Mouse (Mus musculus) skeletal muscle tissue, adult 2 months (tissue): ENCODE data around the gene Arhgap10.

ENCODE experiments used
- DNase-seq: peaks from one replicate; pipeline ENCODE4 v3.0.0-alpha.2; 2012; ENCODE audit warnings: low read depth, low spot score

Arhgap10 gene

DNA sequence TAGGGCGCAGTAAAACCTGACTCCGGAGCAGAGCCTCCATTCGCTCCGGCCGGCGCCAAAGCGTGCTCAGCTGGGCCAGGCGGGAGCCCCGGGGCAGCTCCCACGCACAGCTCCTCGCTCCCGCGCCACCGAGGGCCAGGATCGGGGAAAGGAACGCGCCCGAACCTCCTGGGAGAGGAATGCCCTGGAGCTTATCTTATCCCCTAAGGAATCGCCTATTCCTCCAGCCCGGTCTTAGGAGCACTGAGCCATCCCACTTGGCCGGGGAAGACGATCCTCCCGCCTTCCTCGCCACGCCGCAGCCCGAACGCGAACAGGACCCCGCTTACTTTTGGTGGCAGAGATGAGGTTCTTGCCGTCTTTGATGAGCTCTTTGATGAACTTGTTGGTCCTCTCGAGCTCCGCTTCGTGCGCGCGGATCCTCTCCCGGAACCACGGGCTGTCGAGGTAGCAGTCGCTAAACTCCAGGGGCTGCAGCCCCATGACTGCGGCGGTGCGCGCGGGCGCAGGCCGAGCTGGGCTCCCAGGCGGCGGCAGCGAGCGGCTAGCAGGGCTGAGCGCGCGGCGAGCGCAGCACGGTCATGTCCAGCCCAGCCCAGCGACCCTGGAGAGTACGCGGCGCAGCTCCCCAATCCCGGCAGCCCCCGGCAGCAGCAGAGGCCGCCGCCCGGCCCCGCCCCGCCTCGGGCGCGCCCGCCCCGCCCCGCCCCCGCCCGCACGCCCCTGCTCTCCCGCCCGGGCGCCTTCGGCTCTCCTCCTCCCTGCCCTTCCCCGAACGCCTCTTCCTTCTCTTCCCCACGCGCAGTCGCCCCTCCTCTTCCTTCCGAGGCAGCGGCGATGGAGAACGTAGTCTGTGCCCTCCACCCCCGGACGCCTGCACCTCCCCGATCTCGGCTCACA, at the start of gene Arhgap10:
Arhgap10 (minus strand) TSS at position 653 of the 900 bp plus-strand sequence.
- DNase-seq, result peak; percentile 77

- DNase-seq, result no peak
Observed at GRCm38 (mm10) chr8:77561441-77561840, 43.7 kb upstream of the Arhgap10 start.

GRCm38 (mm10) chr8:77552491-77552890, 34.7 kb upstream of the Arhgap10 start:
- no peak for DNase-seq

DNA sequence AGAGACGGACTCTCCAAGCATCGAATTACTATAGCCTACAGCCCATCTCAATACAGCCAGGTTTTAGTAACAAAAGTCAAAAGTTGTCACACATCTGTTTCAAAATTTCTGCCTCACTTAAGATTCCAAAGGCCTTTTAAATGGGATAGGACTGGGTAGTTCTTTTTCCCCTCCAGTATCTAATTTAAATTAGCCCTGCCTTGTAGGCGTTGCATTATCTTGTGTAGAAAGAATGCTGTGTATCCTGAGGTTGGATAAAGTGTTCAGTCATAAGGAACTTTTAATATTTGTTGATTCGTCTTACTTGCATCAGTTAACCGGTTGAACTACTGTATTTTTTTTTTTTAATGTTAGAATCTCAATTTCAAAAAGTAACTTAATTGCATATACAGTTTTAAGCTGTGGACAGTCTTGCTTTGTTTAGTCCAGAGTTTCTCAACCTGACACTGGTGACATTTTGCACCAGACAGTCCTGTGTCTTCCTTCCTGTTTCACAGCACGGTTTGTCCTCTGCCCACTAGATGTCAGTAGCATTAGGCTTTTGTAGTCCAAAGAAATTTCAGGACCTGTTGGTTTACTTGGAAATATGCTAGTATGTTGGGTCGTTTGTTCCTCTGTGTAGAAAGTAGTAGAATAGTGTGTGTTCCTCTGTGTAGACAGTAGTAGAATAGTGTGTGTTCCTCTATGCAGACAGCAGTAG, 32.3 kb upstream of the Arhgap10 start:
- DNase-seq, result peak; percentile 25

DNA sequence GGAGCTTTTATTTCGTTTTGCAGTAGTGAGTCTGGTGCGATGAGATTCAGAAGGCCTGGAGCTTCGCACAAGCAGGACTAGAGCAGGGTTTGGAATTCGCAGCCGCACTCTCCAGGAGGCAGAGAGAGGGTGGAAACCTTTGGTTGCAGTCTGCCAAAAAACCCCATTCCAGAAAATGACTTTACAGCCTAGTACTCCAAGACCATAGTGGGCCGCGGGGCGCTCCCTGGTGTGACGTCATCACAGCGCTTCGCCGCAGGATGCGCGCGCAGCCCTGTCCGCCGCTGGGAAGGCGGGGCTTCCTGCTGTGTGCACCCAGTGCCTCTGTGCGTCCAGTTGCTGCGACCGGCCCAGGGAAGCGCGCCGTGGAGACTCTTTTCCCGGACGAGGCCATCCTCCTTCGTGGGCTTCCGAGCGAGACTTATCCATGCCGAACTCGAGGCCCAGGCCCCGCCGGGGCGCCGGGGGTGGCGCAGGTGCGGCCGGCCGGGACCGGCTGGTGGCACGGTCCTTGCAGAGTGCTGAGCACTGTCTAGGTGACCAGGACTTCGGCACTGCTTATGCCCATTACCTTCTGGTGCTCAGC, 31.5 kb upstream of the Arhgap10 start, which contains the start of gene Prmt9:
Prmt9 (plus strand) TSS at position 277 of the 586 bp plus-strand sequence.
- DNase-seq, result peak; percentile 92

GRCm38 (mm10) chr8:77545616-77546015, 27.9 kb upstream of the Arhgap10 start:
- no peak for DNase-seq

DNA sequence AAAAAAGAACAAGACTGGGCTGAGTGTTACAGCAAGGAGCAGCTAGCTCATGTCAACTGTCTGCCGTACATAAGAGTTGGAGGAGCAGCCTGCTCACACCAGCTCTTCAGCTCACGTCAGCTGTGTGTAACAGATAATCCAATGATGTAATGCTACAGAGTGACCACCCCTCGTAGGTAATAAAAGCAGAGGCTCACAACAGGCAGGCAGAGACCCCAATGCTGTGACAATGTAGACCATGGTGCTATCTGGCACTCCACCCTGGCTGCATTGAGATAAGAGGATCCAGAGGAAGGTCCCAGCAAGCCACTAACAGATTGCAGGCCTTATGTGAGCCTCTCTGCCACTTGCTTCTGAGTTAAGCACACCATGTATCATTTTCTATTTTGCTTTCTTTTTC, 26.7 kb upstream of the Arhgap10 start:
- no peak for DNase-seq

DNA sequence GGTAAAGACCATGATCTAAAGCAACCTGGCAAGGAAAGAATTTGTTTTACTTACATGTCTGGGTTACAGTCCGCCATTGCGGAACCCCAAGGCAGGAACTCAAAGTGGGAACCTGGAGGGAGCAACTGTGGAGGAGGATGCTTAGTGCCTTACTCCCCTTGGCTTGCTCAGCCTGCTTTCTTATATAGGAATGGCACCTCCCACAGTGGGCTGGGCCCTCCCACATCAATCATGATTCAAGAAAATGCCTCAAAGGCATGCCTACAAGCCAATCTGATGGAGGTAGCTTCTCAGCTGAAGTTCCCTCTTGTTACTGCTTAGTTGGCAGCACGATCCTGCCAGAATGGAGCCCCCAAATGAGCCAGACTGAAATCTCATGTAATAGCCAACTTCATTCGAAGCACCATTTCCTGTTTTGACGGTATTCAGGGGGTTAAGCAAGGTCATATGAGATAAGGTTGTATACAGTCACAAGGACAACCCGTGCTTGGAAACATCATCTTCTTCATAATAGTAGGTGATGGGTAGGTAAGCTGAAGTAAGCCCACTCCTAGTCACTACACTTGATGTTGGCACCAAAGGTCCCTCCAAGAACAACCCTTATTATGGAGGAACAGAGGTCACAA, 25.5 kb upstream of the Arhgap10 start:
- no peak for DNase-seq

- no peak for DNase-seq
Observed at GRCm38 (mm10) chr8:77538256-77538655, 20.5 kb upstream of the Arhgap10 start.

DNA sequence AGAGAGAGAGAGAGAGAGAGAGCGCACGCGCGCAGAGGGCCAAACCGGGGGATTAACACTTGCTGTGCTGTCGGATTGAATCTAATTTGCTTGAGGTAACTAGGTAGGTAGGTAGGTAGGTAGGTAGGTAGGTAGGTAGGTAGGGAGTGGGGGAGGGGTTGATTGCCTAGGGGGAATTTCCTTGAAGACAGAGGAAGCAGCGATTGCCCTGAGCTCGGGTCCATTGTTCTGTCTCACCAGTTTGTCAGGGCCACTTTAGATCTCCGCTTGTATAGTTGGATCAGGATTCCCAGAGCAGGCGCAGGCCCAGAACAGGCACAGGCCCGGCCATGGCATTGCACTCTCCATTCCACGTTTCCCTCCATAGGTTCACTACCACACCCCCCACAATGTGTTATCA, 19.1 kb upstream of the Arhgap10 start:
- no peak for DNase-seq

DNA sequence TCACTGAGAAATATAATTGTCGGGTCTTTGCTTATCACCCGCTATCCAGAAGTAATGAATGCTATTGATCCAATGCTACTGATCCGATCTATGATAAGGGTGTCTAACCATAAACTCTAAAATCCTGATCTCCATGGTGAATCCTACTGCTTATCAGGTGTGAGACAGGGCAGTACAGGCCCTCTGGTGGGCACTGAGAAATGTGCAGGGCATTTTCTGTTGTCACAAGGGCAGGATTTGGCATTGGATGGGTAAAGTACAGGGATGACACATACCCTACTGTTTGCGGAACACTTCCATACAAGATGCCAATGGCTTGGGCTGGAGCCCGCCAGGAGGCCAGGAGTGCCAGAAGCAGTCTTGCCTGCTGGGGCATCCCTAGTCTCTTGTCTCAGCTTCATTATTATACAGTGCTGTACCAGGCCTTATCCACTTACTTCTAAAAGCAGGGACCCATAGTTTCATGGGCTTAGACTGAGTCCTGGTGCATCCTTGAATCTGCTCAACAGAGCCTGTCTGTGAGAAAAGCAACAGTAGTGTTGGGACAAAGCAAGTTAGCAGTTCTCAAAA, 17.4 kb upstream of the Arhgap10 start:
- DNase-seq, result peak; percentile 35

GRCm38 (mm10) chr8:77534358-77534992, 16.7 kb upstream of the Arhgap10 start:
- no peak for DNase-seq

DNA sequence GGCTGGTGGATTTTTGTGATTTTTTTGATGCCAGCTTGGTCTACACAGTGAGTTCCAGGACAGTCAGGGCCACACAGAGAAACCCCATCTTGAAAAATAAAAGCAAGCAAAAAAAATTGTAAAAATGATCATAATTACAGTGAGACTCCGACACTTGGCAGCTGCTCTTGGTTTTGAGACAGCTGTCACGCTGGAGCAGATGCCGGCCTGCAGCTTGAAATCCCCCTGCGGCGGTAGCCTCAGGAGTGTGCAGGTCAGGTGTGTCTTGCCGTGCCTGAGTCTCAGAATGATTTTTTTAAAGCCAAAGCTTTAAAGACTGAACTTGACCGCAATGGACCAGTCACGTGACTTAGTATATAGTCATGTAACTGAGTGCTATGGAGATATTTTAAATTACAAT, 8.4 kb upstream of the Arhgap10 start:
- no peak for DNase-seq

DNA sequence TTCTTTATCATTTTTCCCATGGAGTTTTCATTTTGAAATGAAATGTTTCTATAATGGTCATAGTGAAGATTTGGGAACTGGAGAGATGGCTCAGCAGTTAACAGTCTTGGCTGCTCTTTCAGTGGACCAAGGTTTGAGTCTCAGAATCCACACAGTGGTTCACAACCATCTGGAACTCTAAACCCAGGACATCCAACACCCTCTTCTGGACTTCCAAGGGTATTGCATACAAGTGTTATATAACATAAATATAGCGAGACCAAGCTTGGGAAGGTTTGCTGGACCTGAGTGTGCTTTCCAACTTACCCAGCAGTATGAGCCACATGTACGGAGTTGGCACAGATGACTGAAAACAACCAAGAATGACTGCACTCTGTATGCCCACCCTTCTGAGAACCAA, 7.2 kb upstream of the Arhgap10 start:
- no peak for DNase-seq

- DNase-seq, result no peak
Observed at GRCm38 (mm10) chr8:77524018-77524615, 6.4 kb upstream of the Arhgap10 start.

- no peak for DNase-seq
Observed at GRCm38 (mm10) chr8:77522984-77523383, 5.2 kb upstream of the Arhgap10 start.

- no peak for DNase-seq
Observed at GRCm38 (mm10) chr8:77521028-77521785, 3.5 kb upstream of the Arhgap10 start.

DNA sequence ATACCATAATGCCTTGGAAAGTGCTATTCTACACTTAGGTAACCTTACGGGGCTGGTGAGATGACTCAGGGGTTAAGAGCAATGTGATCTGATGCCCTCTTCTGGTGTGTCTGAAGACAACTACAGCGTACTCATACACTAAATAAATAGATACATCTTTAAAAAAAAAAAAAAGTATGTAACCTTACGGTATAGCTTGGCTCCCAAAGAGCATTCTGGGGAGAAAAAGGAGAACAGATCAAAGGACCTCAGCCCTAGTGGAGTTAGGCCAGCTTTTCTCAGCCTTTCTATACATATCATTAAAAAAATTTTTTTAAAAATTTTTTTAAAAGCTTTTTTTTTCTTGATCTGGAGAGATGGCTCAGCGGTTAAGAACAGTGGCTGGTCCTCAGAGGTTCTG, 2.8 kb upstream of the Arhgap10 start:
- DNase-seq, result no peak

- no peak for DNase-seq
Observed at GRCm38 (mm10) chr8:77518201-77519115, 705 bp upstream of the Arhgap10 start.
